Mouse (Mus musculus) liver, adult 2 months (tissue): ENCODE data around the gene Hexim2.

Experiments
- CTCF ChIP-seq: fragments of 200-500 bp; IDR thresholded peaks from 2 replicates; pipeline ENCODE4 v1.5.1; 2011; ENCODE audit warnings: low read depth, low read length, control low read depth
- POLR2A ChIP-seq: fragments of 200-500 bp; IDR thresholded peaks from 2 replicates; pipeline ENCODE4 v1.6.1; 2011; ENCODE audit warnings: low read length, control low read depth; ENCODE audit not compliant: insufficient read depth; ENCODE audit errors: extremely low read depth

GRCm38 (mm10) chr11:103176510-103176909 lies 44.3 kb downstream of the Hexim2 start:
- no peak for TF ChIP-seq CTCF
- no peak for TF ChIP-seq POLR2A
